Comparison of ENCODE assay signal across 9 mouse cellular contexts in genomic region chr6:126167731-126168130, GRCm38 (mm10). TPM values are rescaled to one million over a fixed set of nuclear protein-coding genes. Genes with fewer than 3 reads are reported as not detected.
A peak's percentile ranks its signal among the peaks of the same experiment; 100 is the strongest.
DNase-seq lines count a peak whose midpoint lies in the region; ATAC-seq lines count a peak whose summit lies in the region.
"Had no signal": no experiment of that assay in that cellular context is flagged by ENCODE, and none has a peak within 500 bp of the region (broad histone marks: within the 10 kb centered on the region; RNA-seq: fewer than 3 reads in every experiment).

No protein-coding gene starts in this region.

- intact Hi-C loops in heart, postnatal 10 days (cut with DNase I), result loop anchor here (1.0 to 10.0 kb wide), 9 partner anchors 130 to 743 kb away; no protein-coding TSS in a partner anchor

- no peak overlapping the region for H3K9ac ChIP-seq in hindbrain, embryonic 16.5 days (ENCODE audit: low read depth, low read length)
- no peak overlapping the region for H3K9ac ChIP-seq in neural tube, embryonic 15.5 days (replicated peaks)

- H3K4me1 ChIP-seq in hindbrain, embryonic 10.5 days (replicated peaks), result peaks cover 47% of the 10 kb centered on the region
- H3K4me1 ChIP-seq in hindbrain, embryonic 16.5 days (ENCODE audit: control insufficient read depth, insufficient read depth, low read depth, low read length), result peaks cover 30% of the 10 kb centered on the region
- H3K4me1 ChIP-seq in neural tube, embryonic 15.5 days, result peaks cover 39% of the 10 kb centered on the region

- H3K36me3 ChIP-seq in hindbrain, embryonic 10.5 days, result no peaks in the 10 kb centered on the region
- no peaks in the 10 kb centered on the region for H3K36me3 ChIP-seq in hindbrain, embryonic 16.5 days (ENCODE audit: control insufficient read depth, insufficient read depth, low read length)
- H3K36me3 ChIP-seq in neural tube, embryonic 15.5 days, result no peaks in the 10 kb centered on the region

- WGBS in hindbrain, embryonic 10.5 days, result 16% methylated on average over 3 of the region's 3 CpGs
- WGBS in hindbrain, embryonic 16.5 days, result 23% methylated on average over 3 of the region's 3 CpGs
- 13% methylated on average over 3 of the region's 3 CpGs for WGBS in neural tube, embryonic 15.5 days

- no peak overlapping the region for H3K4me3 ChIP-seq in hindbrain, embryonic 10.5 days
- H3K4me3 ChIP-seq in hindbrain, embryonic 16.5 days (ENCODE audit: low read length), result no peak overlapping the region
- no peak overlapping the region for H3K4me3 ChIP-seq in neural tube, embryonic 15.5 days (replicated peaks)
- H3K4me3 ChIP-seq: myocyte had no signal

- H3K27me3 ChIP-seq in hindbrain, embryonic 10.5 days (ENCODE audit: insufficient read depth, poor library complexity, severe bottlenecking), result peaks cover 53% of the 10 kb centered on the region
- H3K27me3 ChIP-seq in hindbrain, embryonic 16.5 days (replicated peaks; ENCODE audit: control insufficient read depth, insufficient read depth, low read length), result peaks cover 31% of the 10 kb centered on the region
- H3K27me3 ChIP-seq in neural tube, embryonic 15.5 days (replicated peaks), result peaks cover 47% of the 10 kb centered on the region

- H3K9me3 ChIP-seq in hindbrain, embryonic 10.5 days, result no peaks in the 10 kb centered on the region
- H3K9me3 ChIP-seq in hindbrain, embryonic 16.5 days (ENCODE audit: control insufficient read depth, low read length), result no peaks in the 10 kb centered on the region
- H3K9me3 ChIP-seq in neural tube, embryonic 15.5 days (replicated peaks), result no peaks in the 10 kb centered on the region

- H3K4me2 ChIP-seq in hindbrain, embryonic 16.5 days (ENCODE audit: low read length), result no peak overlapping the region
- H3K4me2 ChIP-seq in neural tube, embryonic 15.5 days, result no peak overlapping the region

- H3K27ac ChIP-seq in hindbrain, embryonic 10.5 days, result no peak overlapping the region
- H3K27ac ChIP-seq in hindbrain, embryonic 16.5 days (ENCODE audit: low read depth, low read length), result no peak overlapping the region
- H3K27ac ChIP-seq in neural tube, embryonic 15.5 days (replicated peaks), result no peak overlapping the region

- no peak for ATAC-seq in hindbrain, embryonic 16.5 days
- 0 out of 2 replicates have a peak, but pooled peaks have one; percentile 22 for ATAC-seq in neural tube, embryonic 15.5 days (ENCODE audit: low FRiP score)

- peak; percentile 27 for DNase-seq in hindbrain, embryonic 10.5 days (ENCODE audit: low spot score)
- DNase-seq in 416B (ENCODE audit: low read depth), result peak; percentile 14
- DNase-seq in ZHBTc4 (ENCODE audit: low read depth, low spot score), result peak; percentile 54
- peak; percentile 55 to 76 for DNase-seq in heart, postnatal 10 days
- no peak for DNase-seq in MN1 (ENCODE audit: low spot score)
- DNase-seq in frontal cortex, postnatal 10 days (ENCODE audit: low spot score in 2 of 2), result no peak

RNA-seq across cellular contexts. Expression of gene Ntf3, which starts 1.0 kb away (rescaled TPM):
- polyA plus RNA-seq in hindbrain, embryonic 10.5 days (2016; fragmentation: Nextera tagmentation; extraction: Ambion mirVana), result 6.0 and 8.5 TPM in 2 replicates
- polyA plus RNA-seq in hindbrain, embryonic 16.5 days (2015; fragmentation: Nextera tagmentation; extraction: Ambion mirVana), result 5.2 and 5.5 TPM in 2 replicates
- 1 to 10 TPM; 3.7 to 4.3 TPM for total RNA-seq in heart, postnatal 10 days (2021)
- polyA plus RNA-seq in neural tube, embryonic 15.5 days (2015; fragmentation: Nextera tagmentation; extraction: Ambion mirVana), result 7.6 and 8.0 TPM in 2 replicates
- polyA plus RNA-seq: myocyte had no signal

Comparison
In these comparisons a context has a peak if more than half of its experiments do, and no peak if none do; other contexts are left out.
1. DNase-seq: peak in hindbrain, embryonic 10.5 days (single experiment), 416B (single experiment), ZHBTc4 (single experiment) and heart, postnatal 10 days (2 of 2); none in MN1 (single experiment) and frontal cortex, postnatal 10 days (0 of 2).